Mouse (Mus musculus): ENCODE results near the gene Wdfy2.

- TF ChIP-seq CTCF (conservative IDR thresholded peaks at IDR 0.05; ENCODE audit: low read length) = no peak
- TF ChIP-seq POU5F1 (IDR thresholded peaks at IDR 0.05; ENCODE audit: borderline replicate concordance, low read length) = no peak
These were observed 99.3 kb downstream of the Wdfy2 start for GRCm38 (mm10) chr14:62936631-62937380.

Data from E14TG2a.4 (cell line).